Mouse (Mus musculus): ENCODE measurements around the gene Actn4.

- TF ChIP-seq CTCF (IDR thresholded peaks at IDR 0.05; ENCODE audit: low read depth) (0 out of 2 replicates have a peak, but pooled peaks have one; percentile 16), EP300 (optimal IDR thresholded peaks at IDR 0.05) (no peak)
These were observed 23.5 kb downstream of the Actn4 start for GRCm38 (mm10) chr7:28938654-28939053.
